Mouse (Mus musculus) kidney, adult 11 months (tissue): Measurements from ENCODE around the gene Polr3e.
"Not testable (repeated sequence)": the region's sequence is repeated elsewhere in the genome, so short reads cannot be mapped to it uniquely, and the experiment has no call there.

Experiments
- DNase-seq: peaks from one replicate; pipeline ENCODE4 v3.0.0; 2022

Polr3e gene

GRCm38 (mm10) chr7:120911268-120911667 lies 6.3 kb upstream of the Polr3e start:
- not testable (repeated sequence) for DNase-seq

DNA sequence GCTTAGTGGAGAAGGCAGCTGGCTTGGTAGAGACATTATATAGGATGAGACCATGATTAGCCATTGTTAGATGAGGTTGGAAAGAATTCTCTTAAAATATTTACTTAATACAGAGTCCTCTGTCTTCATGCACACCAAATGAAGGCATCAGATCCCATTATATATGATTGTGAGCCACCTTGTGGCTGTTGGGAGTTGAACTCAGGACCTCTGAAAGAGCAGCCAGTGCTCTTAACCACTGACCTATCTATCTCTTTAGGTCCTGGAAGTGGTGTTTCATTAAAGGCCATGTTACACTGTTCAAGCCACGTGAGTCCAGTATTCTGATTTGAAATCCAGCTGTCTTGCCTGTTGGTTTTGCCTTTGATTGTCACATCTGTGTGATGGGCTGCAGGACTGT lies 4.2 kb upstream of the Polr3e start:
- DNase-seq, result no peak

DNA sequence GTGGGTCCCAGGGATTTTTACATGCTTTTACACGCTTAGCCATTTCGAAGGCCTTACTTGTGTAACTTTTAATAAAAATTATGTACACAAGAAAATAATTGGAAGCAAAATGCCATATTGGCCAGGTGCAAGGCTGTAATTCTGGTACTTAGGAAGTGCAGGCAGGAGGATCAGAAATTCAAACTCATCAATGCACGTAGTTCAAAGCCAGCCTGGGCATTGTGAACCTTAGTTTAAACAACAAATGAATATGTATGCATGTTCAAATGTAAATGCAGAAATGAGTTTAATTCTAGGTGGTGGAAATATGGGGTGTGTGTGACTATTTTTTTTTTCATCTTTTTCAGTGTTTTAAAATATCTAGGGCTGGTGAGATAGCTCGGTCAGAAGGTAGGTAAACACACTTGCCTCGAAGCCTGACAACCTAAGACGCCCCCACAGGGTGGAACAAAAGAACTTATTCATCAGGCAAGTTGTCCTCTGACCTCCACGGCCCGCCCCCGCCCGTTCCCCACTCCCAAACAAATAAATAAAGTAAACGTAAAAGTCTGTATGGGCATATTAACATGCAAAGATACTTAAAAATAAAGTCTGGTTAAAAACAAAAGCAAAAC lies 1.2 kb upstream of the Polr3e start:
- DNase-seq, result no peak

- DNase-seq, result no peak
These were observed 309 bp upstream of the Polr3e start for GRCm38 (mm10) chr7:120917279-120917591.

- peak; percentile 69 for DNase-seq
These were observed 1.0 kb downstream of the Polr3e start for GRCm38 (mm10) chr7:120918526-120918962.

DNA sequence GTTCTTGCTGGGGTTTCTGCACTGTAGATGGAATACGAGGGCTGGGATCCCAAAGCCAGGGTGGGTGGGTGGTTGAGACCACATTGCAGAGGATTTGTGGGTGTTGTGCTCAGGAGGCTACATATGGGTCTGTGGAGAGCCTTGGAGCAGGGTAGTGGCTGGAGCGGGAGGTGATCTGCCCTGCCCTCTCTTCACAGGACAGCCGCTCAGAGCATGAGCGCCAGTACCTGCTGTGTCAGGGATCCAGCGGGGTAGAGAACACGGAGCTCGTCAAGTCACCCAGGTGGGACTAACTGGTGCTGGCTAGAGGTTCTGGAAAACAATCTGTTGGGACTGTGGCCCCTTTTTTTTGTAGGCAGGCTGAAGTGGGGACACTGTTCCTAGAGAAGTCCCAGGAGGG lies 15.6 kb downstream of the Polr3e start:
- DNase-seq, result no peak

DNA sequence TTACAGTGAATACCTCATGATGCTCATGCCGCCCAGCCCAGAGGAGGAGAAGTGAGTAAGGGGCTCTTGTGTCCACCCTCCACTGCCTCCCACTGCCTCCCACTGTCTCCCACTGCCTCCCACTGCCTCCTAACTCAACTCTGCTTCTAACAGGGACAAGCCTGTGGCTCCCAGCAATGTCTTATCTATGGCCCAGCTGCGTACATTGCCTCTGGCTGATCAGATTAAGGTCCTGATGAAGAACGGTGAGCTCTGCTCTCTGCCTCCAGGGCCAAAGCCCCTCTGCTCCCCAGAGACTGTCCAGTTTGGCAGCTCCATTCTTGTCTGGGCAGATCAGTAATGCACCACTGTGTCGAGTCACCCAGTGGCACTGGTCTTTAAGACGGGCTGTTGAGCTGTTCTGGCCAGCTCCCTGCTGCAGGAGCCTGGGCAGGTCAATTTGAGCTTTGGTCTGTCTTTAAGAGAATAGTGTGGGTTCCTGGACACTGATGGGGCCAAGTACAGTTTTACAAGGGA lies 16.2 kb downstream of the Polr3e start:
- no peak for DNase-seq

GRCm38 (mm10) chr7:120934716-120935115 lies 17.2 kb downstream of the Polr3e start:
- peak; percentile 54 for DNase-seq

- no peak for DNase-seq
These were observed 19.0 kb downstream of the Polr3e start for GRCm38 (mm10) chr7:120936522-120936921.

DNA sequence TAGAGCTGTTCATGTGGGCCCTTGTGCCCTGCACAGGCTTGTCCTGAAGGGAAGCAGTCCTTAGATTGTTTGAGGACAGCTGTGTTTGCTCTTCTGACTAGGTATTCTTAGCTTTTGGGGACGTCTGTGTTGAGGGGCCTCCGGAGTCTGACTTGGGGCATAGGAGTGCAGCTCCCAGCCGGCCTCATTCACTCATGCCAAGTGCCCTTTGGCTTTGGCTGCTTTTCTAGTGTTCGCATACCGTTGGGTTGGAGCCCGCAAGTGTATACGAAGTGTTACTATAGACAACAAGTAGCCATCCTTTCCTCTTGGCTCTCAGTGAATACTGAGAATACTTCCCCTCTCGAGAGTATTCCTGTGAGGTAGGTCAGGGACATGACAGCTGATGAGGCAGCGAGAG lies 20.7 kb downstream of the Polr3e start:
- DNase-seq, result peak; percentile 36

DNA sequence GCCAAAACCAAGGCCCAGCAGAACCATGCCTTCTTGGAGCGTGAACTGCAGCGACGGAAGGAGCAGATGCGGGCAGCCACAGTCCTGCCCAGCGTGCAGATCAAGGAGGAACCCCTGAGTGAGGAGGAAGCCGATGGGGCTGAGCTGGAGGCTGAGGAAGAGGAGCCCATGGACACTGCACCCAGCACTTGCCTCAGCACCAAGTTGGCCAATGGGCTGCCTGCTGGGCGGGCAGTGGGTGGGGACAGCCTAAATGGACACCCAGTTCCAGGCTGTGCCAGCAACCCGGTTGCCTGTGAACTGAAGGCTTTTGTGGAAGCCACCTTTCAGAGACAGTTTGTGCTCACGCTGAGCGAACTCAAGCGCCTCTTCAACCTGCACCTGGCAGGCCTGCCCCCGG lies 22.8 kb downstream of the Polr3e start:
- peak; percentile 90 for DNase-seq

DNA sequence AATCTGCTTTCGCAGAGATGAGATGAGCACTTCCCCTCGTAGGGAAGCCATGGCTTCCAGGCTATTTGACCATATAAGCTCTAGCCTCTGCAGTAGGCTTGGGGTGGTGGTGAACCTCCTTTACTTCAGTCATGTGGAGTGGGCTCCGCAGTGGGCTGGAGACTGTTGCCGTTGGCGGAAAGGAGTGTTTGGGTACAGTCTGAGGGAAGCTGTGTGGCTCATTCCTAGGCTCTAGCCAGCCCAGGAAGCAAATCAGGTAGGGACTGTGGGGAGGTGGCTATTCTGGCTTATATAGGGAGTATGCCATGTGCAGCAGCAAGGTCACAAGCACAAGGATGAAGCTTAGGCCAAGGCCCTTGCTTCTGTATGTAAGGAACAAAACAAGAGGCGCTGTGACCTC lies 23.7 kb downstream of the Polr3e start:
- no peak for DNase-seq

- peak; percentile 29 for DNase-seq
These were observed 25.0 kb downstream of the Polr3e start for GRCm38 (mm10) chr7:120942506-120942905.

DNA sequence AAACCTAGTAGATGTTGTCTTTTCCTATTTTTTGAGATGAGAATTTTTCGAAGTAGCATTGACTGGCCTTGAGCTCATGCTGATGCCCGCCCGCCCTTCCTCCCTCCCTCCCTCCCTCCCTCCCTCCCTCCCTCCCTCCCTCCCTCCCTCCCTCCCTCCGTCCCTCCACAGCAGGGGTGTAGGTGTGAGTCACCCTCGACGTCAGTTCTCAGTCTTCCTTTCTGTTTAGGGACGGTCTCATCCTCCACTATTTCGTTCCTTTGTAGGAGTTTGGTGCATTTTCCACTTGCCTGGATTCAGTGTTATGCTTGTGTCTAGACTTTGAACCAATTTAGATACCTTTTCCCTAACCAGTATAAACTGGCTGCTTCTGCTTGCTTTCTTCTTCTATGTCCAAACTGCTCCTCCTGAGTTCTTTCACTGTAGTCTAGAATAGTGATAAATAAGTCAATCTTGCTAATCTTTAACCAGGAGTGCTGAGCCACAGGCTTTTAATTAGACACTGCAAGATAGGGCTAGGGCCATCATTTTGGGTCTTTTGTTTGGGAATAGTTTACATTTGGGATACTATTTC lies 26.5 kb downstream of the Polr3e start:
- peak; percentile 45 for DNase-seq

GRCm38 (mm10) chr7:120953591-120953990 lies 36.0 kb downstream of the Polr3e start:
- not testable (repeated sequence) for DNase-seq

DNA sequence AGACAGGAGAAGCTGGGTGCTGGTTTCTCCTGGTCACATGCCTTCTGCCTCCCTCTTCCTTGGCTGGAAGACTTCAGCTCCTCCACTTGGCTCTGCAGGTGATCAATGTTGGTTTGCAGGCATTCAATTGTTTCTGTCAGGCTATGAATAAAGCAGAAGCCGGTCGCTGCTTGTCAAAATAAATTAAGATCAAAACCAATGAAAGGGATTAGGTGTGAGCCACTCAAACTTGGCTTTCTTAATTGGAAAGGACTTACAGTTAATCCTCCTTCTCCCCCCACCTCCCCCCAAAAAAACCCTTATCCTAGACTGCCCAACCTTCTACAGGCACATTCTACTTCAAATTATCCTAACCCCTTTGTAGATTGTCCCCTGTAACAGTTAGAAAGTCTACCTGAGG lies 42.6 kb downstream of the Polr3e start:
- no peak for DNase-seq

DNA sequence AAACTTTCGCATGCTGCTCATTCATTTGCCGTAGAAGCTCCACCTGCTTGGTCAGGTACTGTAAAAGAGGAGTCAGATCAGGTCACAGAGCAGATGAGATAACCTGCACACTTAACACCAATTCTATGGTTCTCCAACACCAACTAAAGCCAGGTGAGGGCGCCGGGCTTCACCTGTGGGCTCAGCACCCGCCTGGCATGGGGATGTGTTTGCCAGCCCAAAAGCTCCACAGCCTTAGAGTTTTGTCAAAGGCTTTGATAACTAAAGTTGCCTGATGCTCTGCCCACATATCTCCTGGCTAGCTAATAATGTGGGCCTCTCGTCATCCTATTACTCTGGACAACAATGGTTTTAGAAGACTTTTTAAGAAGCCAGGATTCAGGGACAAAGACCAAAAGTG lies 43.1 kb downstream of the Polr3e start:
- DNase-seq, result no peak

GRCm38 (mm10) chr7:120961893-120962292 lies 44.3 kb downstream of the Polr3e start:
- DNase-seq, result peak; percentile 85

- no peak for DNase-seq
These were observed 45.6 kb downstream of the Polr3e start for GRCm38 (mm10) chr7:120963126-120963525.

GRCm38 (mm10) chr7:120969221-120969620 lies 51.7 kb downstream of the Polr3e start:
- DNase-seq, result no peak

GRCm38 (mm10) chr7:120970112-120970511 lies 52.6 kb downstream of the Polr3e start:
- no peak for DNase-seq

DNA sequence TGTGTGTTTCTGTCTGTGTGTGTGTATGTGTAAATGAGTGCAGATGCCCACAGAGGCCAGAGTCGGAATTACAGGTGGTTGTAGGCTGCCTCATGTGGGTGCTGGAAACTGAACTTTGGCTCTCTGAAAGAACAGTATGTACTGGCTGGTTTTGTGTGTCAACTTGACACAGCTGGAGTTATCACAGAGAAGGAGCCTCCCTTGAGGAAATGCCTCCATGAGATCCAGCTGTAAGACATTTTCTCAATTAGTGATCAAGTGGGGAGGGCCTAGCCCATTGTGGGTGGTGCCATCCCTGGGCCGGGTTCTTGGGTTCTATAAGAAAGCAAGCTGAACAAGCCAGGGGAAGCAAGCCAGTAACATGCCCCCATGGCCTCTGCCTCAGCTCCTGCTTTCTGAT lies 54.9 kb downstream of the Polr3e start:
- not testable (repeated sequence) for DNase-seq

GRCm38 (mm10) chr7:120974001-120974400 lies 56.5 kb downstream of the Polr3e start:
- DNase-seq, result no peak

DNA sequence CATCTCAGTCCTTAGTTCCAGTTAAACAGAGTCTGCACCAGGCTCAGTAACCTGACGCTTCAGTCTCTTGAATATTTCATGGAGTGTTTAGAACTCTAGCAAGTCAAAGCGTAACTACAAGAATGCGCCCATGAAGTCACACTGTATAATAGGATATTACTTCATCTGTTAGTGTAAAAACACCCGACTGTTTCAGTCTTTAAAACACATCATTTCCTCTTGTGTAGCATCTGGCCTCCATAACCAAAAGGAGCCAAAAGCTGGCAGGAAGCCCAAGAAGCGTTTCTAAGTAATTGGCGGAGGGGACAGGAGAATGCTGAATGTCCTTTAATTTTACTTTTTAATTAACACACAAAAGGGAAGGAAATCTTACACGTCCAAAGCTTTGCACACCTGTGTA lies 59.5 kb downstream of the Polr3e start:
- DNase-seq, result no peak

DNA sequence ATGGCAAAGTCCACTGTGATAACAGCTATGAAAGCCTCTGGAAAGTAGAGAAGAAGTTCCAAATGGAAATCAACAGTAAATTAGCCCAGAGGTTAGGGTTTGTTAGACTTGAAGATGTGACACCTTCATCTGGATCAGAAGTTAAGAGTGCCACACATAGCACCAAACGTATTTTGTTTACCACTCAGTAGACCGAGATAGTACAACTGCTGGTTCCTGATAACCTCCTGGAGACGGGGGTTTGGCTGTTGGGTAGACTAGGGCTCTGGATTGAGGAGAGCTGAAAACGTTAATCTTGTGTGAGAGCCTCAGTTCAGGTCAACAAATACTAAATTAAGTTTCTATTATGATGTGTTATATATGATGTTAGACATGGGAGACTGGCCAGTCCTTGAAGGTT lies 62.5 kb downstream of the Polr3e start:
- DNase-seq, result no peak
